In genomic region chr15:27778256-27778655, GRCm38 (mm10) we compare ENCODE assay signal across 10 mouse cellular contexts.
DNase-seq lines count a peak whose midpoint lies in the region; ATAC-seq and TF ChIP-seq lines count a peak whose summit lies in the region.
"Had no signal": no experiment of that assay in that cellular context is flagged by ENCODE, and none has a peak within 500 bp of the region (broad histone marks: within the 10 kb centered on the region; RNA-seq: fewer than 3 reads in every experiment).

No protein-coding gene starts in this region.

- 5% methylated on average over 3 of the region's 3 CpGs for WGBS in heart, embryonic 14.5 days
- WGBS in limb, embryonic 15.5 days: 11% methylated on average over 3 of the region's 3 CpGs
- 61% methylated on average over 3 of the region's 3 CpGs for WGBS in cerebellum, adult 2 months

- no peaks in the 10 kb centered on the region for H3K9me3 ChIP-seq in heart, embryonic 14.5 days (ENCODE audit: control insufficient read depth, low read length)
- H3K9me3 ChIP-seq in limb, embryonic 15.5 days: no peaks in the 10 kb centered on the region
- H3K9me3 ChIP-seq: liver, embryonic 13.5 days had no signal

- no peak for TF ChIP-seq CTCF in C2C12 (IDR thresholded peaks at IDR 0.05; ENCODE audit: control insufficient read depth, insufficient read depth, insufficient read length)
- no peak for TF ChIP-seq CTCF in embryonic fibroblast, embryonic 13.5 days (IDR thresholded peaks at IDR 0.05; ENCODE audit: borderline replicate concordance, insufficient read depth, low read length)
- TF ChIP-seq CTCF in cerebellum, adult 2 months (IDR thresholded peaks at IDR 0.05; ENCODE audit: borderline replicate concordance, insufficient read depth, low read depth, low read length): no peak

- H3K27ac ChIP-seq in heart, embryonic 14.5 days (replicated peaks in 1 of 2; ENCODE audit: control insufficient read depth in 1 of 2, insufficient read depth in 1 of 2, low read depth in 2 of 2, low read length in 2 of 2): peak overlapping the region; percentile 64 to 86
- peak overlapping the region; percentile 86 for H3K27ac ChIP-seq in embryonic fibroblast, embryonic 13.5 days (ENCODE audit: insufficient read depth, low read length)
- peak overlapping the region; percentile 92 for H3K27ac ChIP-seq in limb, embryonic 15.5 days
- H3K27ac ChIP-seq in cerebellum, adult 2 months (ENCODE audit: insufficient read depth, low read length): no peak overlapping the region

- DNase-seq in heart, adult 8-10 months (ENCODE audit: low spot score): no peak
- no peak for DNase-seq in cerebellum, adult 2 months
- DNase-seq in right cerebral cortex, postnatal 14 days: no peak
- no peak for DNase-seq in left cerebral cortex, adult 11 months (ENCODE audit: low spot score)
- DNase-seq: gastrocnemius, postnatal 25 days; liver, embryonic 13.5 days had no signal

- H3K27me3 ChIP-seq in heart, embryonic 14.5 days (ENCODE audit: control insufficient read depth, insufficient read depth, low read length): no peaks in the 10 kb centered on the region
- no peaks in the 10 kb centered on the region for H3K27me3 ChIP-seq in C2C12 (ENCODE audit: control insufficient read depth, insufficient read depth, insufficient read length)
- no peaks in the 10 kb centered on the region for H3K27me3 ChIP-seq in limb, embryonic 15.5 days
- no peaks in the 10 kb centered on the region for H3K27me3 ChIP-seq in cerebellum, adult 2 months (ENCODE audit: control insufficient read depth, insufficient read depth, low read length)
- H3K27me3 ChIP-seq: liver, embryonic 13.5 days had no signal

- ATAC-seq in heart, embryonic 14.5 days (ENCODE audit: insufficient number of reproducible peaks, insufficient read depth, low FRiP score, low read depth): peak; percentile 57; the same call in 1 of the 2 replicates
- ATAC-seq in limb, embryonic 15.5 days (ENCODE audit: insufficient number of reproducible peaks, low FRiP score, low TSS enrichment, low read depth): 0 out of 2 replicates have a peak, but pooled peaks have one; percentile 35

- H3K79me2 ChIP-seq in C2C12 (ENCODE audit: control insufficient read depth, insufficient read depth): peaks cover 43% of the 10 kb centered on the region

- no peak overlapping the region for H3ac ChIP-seq in C2C12 (ENCODE audit: control insufficient read depth, insufficient read length, low read depth)

- peaks cover 2% of the 10 kb centered on the region for H3K79me3 ChIP-seq in C2C12 (ENCODE audit: low read depth)

- H3K36me3 ChIP-seq in heart, embryonic 14.5 days (ENCODE audit: control insufficient read depth, insufficient read depth, low read length): peaks cover 13% of the 10 kb centered on the region
- H3K36me3 ChIP-seq in C2C12 (ENCODE audit: control insufficient read depth, insufficient read depth): peaks cover 29% of the 10 kb centered on the region
- peaks cover 12% of the 10 kb centered on the region for H3K36me3 ChIP-seq in limb, embryonic 15.5 days

- peak; percentile 41 for TF ChIP-seq POLR2A in embryonic fibroblast, embryonic 13.5 days (IDR thresholded peaks at IDR 0.05; ENCODE audit: low read depth, low read length)
- TF ChIP-seq POLR2A in cerebellum, adult 2 months (IDR thresholded peaks at IDR 0.05; ENCODE audit: borderline replicate concordance, insufficient read depth, low read length): no peak

- H3K4me1 ChIP-seq in heart, embryonic 14.5 days (ENCODE audit: control insufficient read depth in 2 of 2, insufficient read depth in 2 of 2, low read length in 2 of 2): peaks cover 55 to 67% of the 10 kb centered on the region in 2 experiments
- H3K4me1 ChIP-seq in embryonic fibroblast, embryonic 13.5 days (ENCODE audit: control insufficient read depth, insufficient read depth, low read length): peaks cover 28% of the 10 kb centered on the region
- H3K4me1 ChIP-seq in limb, embryonic 15.5 days: peaks cover 82% of the 10 kb centered on the region
- peaks cover 14% of the 10 kb centered on the region for H3K4me1 ChIP-seq in cerebellum, adult 2 months (ENCODE audit: control insufficient read depth, insufficient read depth, low read length)

- H3K4me3 ChIP-seq in heart, embryonic 14.5 days (ENCODE audit: control insufficient read depth in 1 of 2, insufficient read depth in 1 of 2, low read depth in 1 of 2, low read length in 2 of 2): no peak overlapping the region
- H3K4me3 ChIP-seq in C2C12 (ENCODE audit: insufficient read depth, poor library complexity, severe bottlenecking): no peak overlapping the region
- no peak overlapping the region for H3K4me3 ChIP-seq in embryonic fibroblast, embryonic 13.5 days (ENCODE audit: insufficient read depth, low read length)
- 0 out of 2 replicates have a peak overlapping the region, but pooled peaks have one; percentile 7 for H3K4me3 ChIP-seq in limb, embryonic 15.5 days
- H3K4me3 ChIP-seq in cerebellum, adult 2 months (replicated peaks; ENCODE audit: insufficient read depth, low read depth, low read length): no peak overlapping the region
- H3K4me3 ChIP-seq: liver, embryonic 13.5 days had no signal

- 0 out of 2 replicates have a peak overlapping the region, but pooled peaks have one; percentile 42 for H3K9ac ChIP-seq in heart, embryonic 14.5 days (ENCODE audit: low read length)
- H3K9ac ChIP-seq in limb, embryonic 15.5 days: no peak overlapping the region
- H3K9ac ChIP-seq: liver, embryonic 13.5 days had no signal

- H3K4me2 ChIP-seq in heart, embryonic 14.5 days (ENCODE audit: low read length): peak overlapping the region; percentile 31
- H3K4me2 ChIP-seq in limb, embryonic 15.5 days: peak overlapping the region; percentile 33
- H3K4me2 ChIP-seq: liver, embryonic 13.5 days had no signal

TF ChIP-seq in C2C12, 6 proteins besides CTCF, POLR2A, EP300 and RAD21:
- peak; percentile 70 for TF ChIP-seq MYOD1 (IDR thresholded peaks at IDR 0.05; ENCODE audit: control insufficient read depth, insufficient read length, low read depth)
- TF ChIP-seq MAX (IDR thresholded peaks at IDR 0.05): no peak
- no peak for TF ChIP-seq MYOG (IDR thresholded peaks at IDR 0.05; ENCODE audit: control insufficient read depth, extremely low read depth, insufficient read length)
- no peak for TF ChIP-seq FOSL1 (IDR thresholded peaks at IDR 0.05; ENCODE audit: insufficient read depth, low read length, poor library complexity, severe bottlenecking)
- no peak for TF ChIP-seq CEBPB (IDR thresholded peaks at IDR 0.05; ENCODE audit: low read depth)
- TF ChIP-seq USF1 (IDR thresholded peaks at IDR 0.05; ENCODE audit: low read depth): no peak
TF ChIP-seq in C2C12: peak in this region for 1.
